Mouse (Mus musculus): ENCODE measurements around the gene Nol11. TPM values are rescaled to one million over a fixed set of nuclear protein-coding genes. Genes with fewer than 3 reads are reported as not detected.
"Not testable (repeated sequence)": the region's sequence is repeated elsewhere in the genome, so short reads cannot be mapped to it uniquely, and the experiment has no call there.

Gene Nol11
- polyA plus RNA-seq, 1 experiment: 11.7 TPM

DNA sequence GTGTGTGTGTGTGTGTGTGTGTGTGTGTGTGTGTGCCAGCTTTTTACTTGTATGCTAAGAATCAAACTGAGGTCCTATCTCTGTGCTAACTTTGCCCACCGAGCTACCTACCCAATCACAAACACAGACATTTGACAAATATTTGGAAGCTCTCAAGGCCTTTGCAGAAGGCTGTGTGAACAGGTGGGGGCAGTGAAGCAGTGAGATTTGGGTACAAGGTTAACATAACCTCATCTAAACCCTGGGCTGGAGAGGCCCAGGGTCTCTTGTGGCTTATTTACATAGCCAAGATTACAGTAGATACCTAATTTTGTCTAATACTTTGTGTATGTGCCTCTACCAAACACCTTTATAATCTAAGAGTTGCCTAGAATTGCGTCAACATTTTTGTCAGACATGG, 46.8 kb downstream of the Nol11 start:
- TF ChIP-seq POLR2A (IDR thresholded peaks at IDR 0.05; ENCODE audit: control insufficient read depth, extremely low read depth, insufficient read depth, low read length, poor library complexity): no peak
- no peak for DNase-seq
- Histone ChIP-seq H3K4me1 (replicated peaks; ENCODE audit: control insufficient read depth, insufficient read depth, low read length) (peaks cover 14% of the 10 kb centered on the region), H3K36me3 (ENCODE audit: control insufficient read depth, insufficient read depth, low read length) (no peaks in the 10 kb centered on the region), H3K4me3 (ENCODE audit: control insufficient read depth, insufficient read depth, low read length) (no peak overlapping the region), H3K27ac (ENCODE audit: control insufficient read depth, insufficient read depth, low read length) (no peak overlapping the region), H3K27me3 (ENCODE audit: control insufficient read depth, insufficient read depth, low read length) (no peaks in the 10 kb centered on the region)
- 95% methylated on average over 2 of the region's 2 CpGs for WGBS

GRCm38 (mm10) chr11:107140756-107141155, 48.4 kb downstream of the Nol11 start:
- peak overlapping the region; percentile 75 for H3K27ac ChIP-seq (ENCODE audit: control insufficient read depth, insufficient read depth, low read length)

GRCm38 (mm10) chr11:107138633-107139032, 50.5 kb downstream of the Nol11 start:
- Histone ChIP-seq H3K4me1 (replicated peaks; ENCODE audit: control insufficient read depth, insufficient read depth, low read length) (peaks cover 17% of the 10 kb centered on the region), H3K4me3 (ENCODE audit: control insufficient read depth, insufficient read depth, low read length) (no peak overlapping the region), H3K27me3 (ENCODE audit: control insufficient read depth, insufficient read depth, low read length) (no peaks in the 10 kb centered on the region), H3K36me3 (ENCODE audit: control insufficient read depth, insufficient read depth, low read length) (no peaks in the 10 kb centered on the region), H3K27ac (ENCODE audit: control insufficient read depth, insufficient read depth, low read length) (no peak overlapping the region)
- TF ChIP-seq POLR2A (IDR thresholded peaks at IDR 0.05; ENCODE audit: control insufficient read depth, extremely low read depth, insufficient read depth, low read length, poor library complexity) (no peak), CTCF (IDR thresholded peaks at IDR 0.05; ENCODE audit: borderline replicate concordance, control insufficient read depth, extremely low read depth, insufficient read depth, low read length, poor library complexity) (no peak)
- 70% methylated on average over 3 of the region's 3 CpGs for WGBS
- DNase-seq: peak; percentile 58

More at GRCm38 (mm10) chr11:107140756-107141155, 48.4 kb downstream of the Nol11 start:
- TF ChIP-seq POLR2A (IDR thresholded peaks at IDR 0.05; ENCODE audit: control insufficient read depth, extremely low read depth, insufficient read depth, low read length, poor library complexity): 0 out of 2 replicates have a peak, but pooled peaks have one; percentile 21
- no peak for TF ChIP-seq CTCF (IDR thresholded peaks at IDR 0.05; ENCODE audit: borderline replicate concordance, control insufficient read depth, extremely low read depth, insufficient read depth, low read length, poor library complexity)
- Histone ChIP-seq H3K27me3 (ENCODE audit: control insufficient read depth, insufficient read depth, low read length) (no peaks in the 10 kb centered on the region), H3K36me3 (ENCODE audit: control insufficient read depth, insufficient read depth, low read length) (no peaks in the 10 kb centered on the region), H3K4me3 (ENCODE audit: control insufficient read depth, insufficient read depth, low read length) (no peak overlapping the region), H3K4me1 (replicated peaks; ENCODE audit: control insufficient read depth, insufficient read depth, low read length) (peaks cover 17% of the 10 kb centered on the region)
- peak; percentile 61 for DNase-seq
- 4% methylated on average over 6 of the region's 6 CpGs for WGBS

DNA sequence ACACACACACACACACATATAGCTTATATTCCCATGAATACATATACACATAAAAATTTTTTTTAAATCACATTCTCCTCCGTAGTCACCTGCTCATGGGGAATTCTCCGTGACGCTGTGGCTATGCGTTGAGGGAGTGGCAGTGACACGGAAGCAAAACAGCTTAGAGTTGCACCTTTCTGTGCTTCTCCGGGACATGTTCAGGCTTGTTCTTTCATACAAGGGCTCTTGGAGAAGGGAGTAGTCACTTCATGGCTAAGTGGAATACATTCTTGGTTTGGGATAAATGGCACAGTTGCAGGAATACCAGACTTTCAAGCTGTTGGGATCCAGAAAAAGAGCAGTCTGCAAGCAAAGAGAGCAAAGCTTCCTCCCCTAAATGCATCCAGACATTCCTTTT, 51.6 kb downstream of the Nol11 start:
- H3K27me3 ChIP-seq (ENCODE audit: control insufficient read depth, insufficient read depth, low read length): no peaks in the 10 kb centered on the region
- TF ChIP-seq POLR2A (IDR thresholded peaks at IDR 0.05; ENCODE audit: control insufficient read depth, extremely low read depth, insufficient read depth, low read length, poor library complexity) (no peak), CTCF (IDR thresholded peaks at IDR 0.05; ENCODE audit: borderline replicate concordance, control insufficient read depth, extremely low read depth, insufficient read depth, low read length, poor library complexity) (no peak)
- H3K36me3 ChIP-seq (ENCODE audit: control insufficient read depth, insufficient read depth, low read length): no peaks in the 10 kb centered on the region
- peaks cover 17% of the 10 kb centered on the region for H3K4me1 ChIP-seq (replicated peaks; ENCODE audit: control insufficient read depth, insufficient read depth, low read length)
- H3K27ac ChIP-seq (ENCODE audit: control insufficient read depth, insufficient read depth, low read length): no peak overlapping the region
- DNase-seq: no peak
- WGBS: 91% methylated on average over 6 of the region's 6 CpGs
- no peak overlapping the region for H3K4me3 ChIP-seq (ENCODE audit: control insufficient read depth, insufficient read depth, low read length)

GRCm38 (mm10) chr11:107136458-107136857, 52.7 kb downstream of the Nol11 start:
- not testable (repeated sequence) for H3K27me3 ChIP-seq (ENCODE audit: control insufficient read depth, insufficient read depth, low read length); H3K4me3 ChIP-seq (ENCODE audit: control insufficient read depth, insufficient read depth, low read length); H3K36me3 ChIP-seq (ENCODE audit: control insufficient read depth, insufficient read depth, low read length); H3K27ac ChIP-seq (ENCODE audit: control insufficient read depth, insufficient read depth, low read length); DNase-seq
- H3K4me1 ChIP-seq (replicated peaks; ENCODE audit: control insufficient read depth, insufficient read depth, low read length): peaks cover 19% of the 10 kb centered on the region
- 97% methylated on average over 10 of the region's 10 CpGs for WGBS

GRCm38 (mm10) chr11:107135741-107136140, 53.4 kb downstream of the Nol11 start:
- no peaks in the 10 kb centered on the region for H3K36me3 ChIP-seq (ENCODE audit: control insufficient read depth, insufficient read depth, low read length)
- H3K27me3 ChIP-seq (ENCODE audit: control insufficient read depth, insufficient read depth, low read length): no peaks in the 10 kb centered on the region
- peak; percentile 37 for DNase-seq
- H3K4me3 ChIP-seq (ENCODE audit: control insufficient read depth, insufficient read depth, low read length): no peak overlapping the region
- peaks cover 12% of the 10 kb centered on the region for H3K4me1 ChIP-seq (replicated peaks; ENCODE audit: control insufficient read depth, insufficient read depth, low read length)
- H3K27ac ChIP-seq (ENCODE audit: control insufficient read depth, insufficient read depth, low read length): no peak overlapping the region
- WGBS: 63% methylated on average over 3 of the region's 3 CpGs
- TF ChIP-seq POLR2A (IDR thresholded peaks at IDR 0.05; ENCODE audit: control insufficient read depth, extremely low read depth, insufficient read depth, low read length, poor library complexity) (no peak), CTCF (IDR thresholded peaks at IDR 0.05; ENCODE audit: borderline replicate concordance, control insufficient read depth, extremely low read depth, insufficient read depth, low read length, poor library complexity) (no peak)

- no peak overlapping the region for H3K27ac ChIP-seq (ENCODE audit: control insufficient read depth, insufficient read depth, low read length)
- DNase-seq: no peak
- no peaks in the 10 kb centered on the region for H3K27me3 ChIP-seq (ENCODE audit: control insufficient read depth, insufficient read depth, low read length)
- no peak for TF ChIP-seq CTCF (IDR thresholded peaks at IDR 0.05; ENCODE audit: borderline replicate concordance, control insufficient read depth, extremely low read depth, insufficient read depth, low read length, poor library complexity)
- no peak for TF ChIP-seq POLR2A (IDR thresholded peaks at IDR 0.05; ENCODE audit: control insufficient read depth, extremely low read depth, insufficient read depth, low read length, poor library complexity)
- 14% methylated on average over 16 of the region's 16 CpGs for WGBS
- H3K36me3 ChIP-seq (ENCODE audit: control insufficient read depth, insufficient read depth, low read length): no peaks in the 10 kb centered on the region
- H3K4me3 ChIP-seq (ENCODE audit: control insufficient read depth, insufficient read depth, low read length): peak overlapping the region; percentile 32
- peaks cover 7% of the 10 kb centered on the region for H3K4me1 ChIP-seq (replicated peaks; ENCODE audit: control insufficient read depth, insufficient read depth, low read length)
These were observed 56.8 kb downstream of the Nol11 start for GRCm38 (mm10) chr11:107132426-107132825.

All from thymus, adult 2 months (tissue).